Mouse (Mus musculus): Measurements from ENCODE around the gene Hcar2. TPM values are rescaled to one million over a fixed set of nuclear protein-coding genes. Genes with fewer than 3 reads are reported as not detected.

Hcar2 gene
- polyA plus RNA-seq, 1 experiment from 2014 or later = 0.45 TPM

- no peak overlapping the region for H3K4me3 ChIP-seq (ENCODE audit: low read depth, low read length)
- H3K27ac ChIP-seq (ENCODE audit: low read length) = no peak overlapping the region
- WGBS (ENCODE audit: insufficient replicate concordance) = 54% methylated on average over 5 of the region's 5 CpGs
These were observed 28.2 kb upstream of the Hcar2 start for GRCm38 (mm10) chr5:123893520-123893919.

GRCm38 (mm10) chr5:123891669-123892068 is 26.4 kb upstream of the Hcar2 start:
- Histone ChIP-seq H3K36me3 (ENCODE audit: control insufficient read depth, insufficient read depth) (no peaks in the 10 kb centered on the region), H3K27me3 (ENCODE audit: control insufficient read depth, insufficient read depth, low read depth, low read length) (no peaks in the 10 kb centered on the region), H3K9ac (ENCODE audit: low read depth, low read length) (no peak overlapping the region), H3K4me1 (ENCODE audit: control insufficient read depth, low read depth, low read length) (no peaks in the 10 kb centered on the region; the same call in 1 of the 2 replicates), H3K9me3 (replicated peaks; ENCODE audit: control insufficient read depth, low read length) (no peaks in the 10 kb centered on the region), H3K27ac (ENCODE audit: low read length) (no peak overlapping the region), H3K4me3 (ENCODE audit: low read depth, low read length) (no peak overlapping the region), H3K4me2 (ENCODE audit: low read depth, low read length) (no peak overlapping the region)
- WGBS (ENCODE audit: insufficient replicate concordance) = 21% methylated on average over 6 of the region's 6 CpGs
- ATAC-seq (ENCODE audit: low read depth) = no peak

More at GRCm38 (mm10) chr5:123893520-123893919, 28.2 kb upstream of the Hcar2 start:
- no peak for ATAC-seq (ENCODE audit: low read depth)
- Histone ChIP-seq H3K4me1 (ENCODE audit: control insufficient read depth, low read depth, low read length) (no peaks in the 10 kb centered on the region; the same call in 1 of the 2 replicates), H3K36me3 (ENCODE audit: control insufficient read depth, insufficient read depth) (no peaks in the 10 kb centered on the region), H3K4me2 (ENCODE audit: low read depth, low read length) (no peak overlapping the region), H3K27me3 (ENCODE audit: control insufficient read depth, insufficient read depth, low read depth, low read length) (no peaks in the 10 kb centered on the region), H3K9me3 (replicated peaks; ENCODE audit: control insufficient read depth, low read length) (no peaks in the 10 kb centered on the region), H3K9ac (ENCODE audit: low read depth, low read length) (no peak overlapping the region)

- Histone ChIP-seq H3K4me3 (ENCODE audit: low read depth, low read length) (no peak overlapping the region), H3K9ac (ENCODE audit: low read depth, low read length) (no peak overlapping the region), H3K36me3 (ENCODE audit: control insufficient read depth, insufficient read depth) (no peaks in the 10 kb centered on the region), H3K4me1 (ENCODE audit: control insufficient read depth, low read depth, low read length) (no peaks in the 10 kb centered on the region; the same call in 1 of the 2 replicates), H3K4me2 (ENCODE audit: low read depth, low read length) (no peak overlapping the region), H3K27me3 (ENCODE audit: control insufficient read depth, insufficient read depth, low read depth, low read length) (no peaks in the 10 kb centered on the region), H3K27ac (ENCODE audit: low read length) (no peak overlapping the region), H3K9me3 (replicated peaks; ENCODE audit: control insufficient read depth, low read length) (no peaks in the 10 kb centered on the region)
- ATAC-seq (ENCODE audit: low read depth) = no peak
- 66% methylated on average over 5 of the region's 5 CpGs for WGBS (ENCODE audit: insufficient replicate concordance)
These were observed 25.7 kb upstream of the Hcar2 start for GRCm38 (mm10) chr5:123890987-123891386.

- Histone ChIP-seq H3K4me2 (ENCODE audit: low read depth, low read length) (no peak overlapping the region), H3K9ac (ENCODE audit: low read depth, low read length) (no peak overlapping the region), H3K4me3 (ENCODE audit: low read depth, low read length) (no peak overlapping the region), H3K27ac (ENCODE audit: low read length) (no peak overlapping the region), H3K36me3 (ENCODE audit: control insufficient read depth, insufficient read depth) (no peaks in the 10 kb centered on the region), H3K27me3 (ENCODE audit: control insufficient read depth, insufficient read depth, low read depth, low read length) (no peaks in the 10 kb centered on the region), H3K9me3 (replicated peaks; ENCODE audit: control insufficient read depth, low read length) (no peaks in the 10 kb centered on the region), H3K4me1 (ENCODE audit: control insufficient read depth, low read depth, low read length) (no peaks in the 10 kb centered on the region; the same call in 1 of the 2 replicates)
- ATAC-seq (ENCODE audit: low read depth) = no peak
- WGBS (ENCODE audit: insufficient replicate concordance) = 54% methylated on average over 2 of the region's 2 CpGs
These were observed 25.0 kb upstream of the Hcar2 start for GRCm38 (mm10) chr5:123890312-123890711.

GRCm38 (mm10) chr5:123886365-123886764 is 21.1 kb upstream of the Hcar2 start:
- 42% methylated on average over 3 of the region's 3 CpGs for WGBS (ENCODE audit: insufficient replicate concordance)
- no peaks in the 10 kb centered on the region for H3K4me1 ChIP-seq (ENCODE audit: control insufficient read depth, low read depth, low read length)
- no peak overlapping the region for H3K9ac ChIP-seq (ENCODE audit: low read depth, low read length)
- H3K4me3 ChIP-seq (ENCODE audit: low read depth, low read length) = no peak overlapping the region
- H3K27ac ChIP-seq (ENCODE audit: low read length) = no peak overlapping the region
- H3K9me3 ChIP-seq (replicated peaks; ENCODE audit: control insufficient read depth, low read length) = no peaks in the 10 kb centered on the region
- no peak; the same call in 1 of the 2 replicates for ATAC-seq (ENCODE audit: low read depth)
- H3K27me3 ChIP-seq (ENCODE audit: control insufficient read depth, insufficient read depth, low read depth, low read length) = no peaks in the 10 kb centered on the region
- H3K4me2 ChIP-seq (ENCODE audit: low read depth, low read length) = no peak overlapping the region
- no peaks in the 10 kb centered on the region for H3K36me3 ChIP-seq (ENCODE audit: control insufficient read depth, insufficient read depth)

GRCm38 (mm10) chr5:123884332-123884731 is 19.0 kb upstream of the Hcar2 start:
- no peak overlapping the region for H3K27ac ChIP-seq (ENCODE audit: low read length)
- H3K36me3 ChIP-seq (ENCODE audit: control insufficient read depth, insufficient read depth) = no peaks in the 10 kb centered on the region
- H3K4me3 ChIP-seq (ENCODE audit: low read depth, low read length) = no peak overlapping the region
- WGBS (ENCODE audit: insufficient replicate concordance) = 37% methylated on average over 10 of the region's 10 CpGs
- no peak overlapping the region for H3K4me2 ChIP-seq (ENCODE audit: low read depth, low read length)
- H3K27me3 ChIP-seq (ENCODE audit: control insufficient read depth, insufficient read depth, low read depth, low read length) = no peaks in the 10 kb centered on the region
- no peaks in the 10 kb centered on the region for H3K9me3 ChIP-seq (replicated peaks; ENCODE audit: control insufficient read depth, low read length)
- H3K4me1 ChIP-seq (ENCODE audit: control insufficient read depth, low read depth, low read length) = no peaks in the 10 kb centered on the region
- no peak overlapping the region for H3K9ac ChIP-seq (ENCODE audit: low read depth, low read length)
- no peak for ATAC-seq (ENCODE audit: low read depth)

- WGBS (ENCODE audit: insufficient replicate concordance) = 59% methylated on average over 7 of the region's 7 CpGs
- H3K9ac ChIP-seq (ENCODE audit: low read depth, low read length) = no peak overlapping the region
These were observed 18.6 kb upstream of the Hcar2 start for GRCm38 (mm10) chr5:123883891-123884290.

GRCm38 (mm10) chr5:123880778-123881177 is 15.5 kb upstream of the Hcar2 start:
- H3K9me3 ChIP-seq (replicated peaks; ENCODE audit: control insufficient read depth, low read length) = no peaks in the 10 kb centered on the region
- H3K4me1 ChIP-seq (ENCODE audit: control insufficient read depth, low read depth, low read length) = no peaks in the 10 kb centered on the region
- no peaks in the 10 kb centered on the region for H3K27me3 ChIP-seq (ENCODE audit: control insufficient read depth, insufficient read depth, low read depth, low read length)
- H3K27ac ChIP-seq (ENCODE audit: low read length) = no peak overlapping the region
- H3K4me2 ChIP-seq (ENCODE audit: low read depth, low read length) = no peak overlapping the region
- H3K36me3 ChIP-seq (ENCODE audit: control insufficient read depth, insufficient read depth) = no peaks in the 10 kb centered on the region
- WGBS (ENCODE audit: insufficient replicate concordance) = 83% methylated on average over 14 of the region's 14 CpGs
- H3K9ac ChIP-seq (ENCODE audit: low read depth, low read length) = no peak overlapping the region
- no peak overlapping the region for H3K4me3 ChIP-seq (ENCODE audit: low read depth, low read length)
- ATAC-seq (ENCODE audit: low read depth) = no peak

More at GRCm38 (mm10) chr5:123883891-123884290, 18.6 kb upstream of the Hcar2 start:
- ATAC-seq (ENCODE audit: low read depth) = no peak
- no peaks in the 10 kb centered on the region for H3K36me3 ChIP-seq (ENCODE audit: control insufficient read depth, insufficient read depth)
- no peaks in the 10 kb centered on the region for H3K27me3 ChIP-seq (ENCODE audit: control insufficient read depth, insufficient read depth, low read depth, low read length)
- no peak overlapping the region for H3K27ac ChIP-seq (ENCODE audit: low read length)
- H3K4me1 ChIP-seq (ENCODE audit: control insufficient read depth, low read depth, low read length) = no peaks in the 10 kb centered on the region
- H3K9me3 ChIP-seq (replicated peaks; ENCODE audit: control insufficient read depth, low read length) = no peaks in the 10 kb centered on the region
- no peak overlapping the region for H3K4me3 ChIP-seq (ENCODE audit: low read depth, low read length)
- no peak overlapping the region for H3K4me2 ChIP-seq (ENCODE audit: low read depth, low read length)

GRCm38 (mm10) chr5:123879928-123880327 is 14.6 kb upstream of the Hcar2 start, which contains the start of gene Hcar1:
TSS of gene Hcar1 (minus strand) at chr5:123880020.
- no peak within 1 kb of the TSS for H3K9ac ChIP-seq (ENCODE audit: low read depth, low read length)
- 50% methylated on average over 12 of the region's 12 CpGs for WGBS (ENCODE audit: insufficient replicate concordance)
- no peaks in the 10 kb centered on the region for H3K9me3 ChIP-seq (replicated peaks; ENCODE audit: control insufficient read depth, low read length)
- no peak within 1 kb of the TSS for H3K4me3 ChIP-seq (ENCODE audit: low read depth, low read length)
- no peak within 1 kb of the TSS; the same call in 1 of the 2 replicates for H3K4me2 ChIP-seq (ENCODE audit: low read depth, low read length)
- no peaks in the 10 kb centered on the region for H3K4me1 ChIP-seq (ENCODE audit: control insufficient read depth, low read depth, low read length)
- no peaks in the 10 kb centered on the region for H3K27me3 ChIP-seq (ENCODE audit: control insufficient read depth, insufficient read depth, low read depth, low read length)
- no peak within 1 kb of the TSS for H3K27ac ChIP-seq (ENCODE audit: low read length)
- H3K36me3 ChIP-seq (ENCODE audit: control insufficient read depth, insufficient read depth) = no peaks in the 10 kb centered on the region
- ATAC-seq (ENCODE audit: low read depth) = no peak

All from liver, embryonic 16.5 days (tissue).